Mouse (Mus musculus) small intestine, adult 2 months (tissue): Measurements from ENCODE around the gene Sema4b. TPM values are rescaled to one million over a fixed set of nuclear protein-coding genes. Genes with fewer than 3 reads are reported as not detected.

ENCODE experiments used
- H3K27ac ChIP-seq: fragments of 200-500 bp; 2 replicates; pipeline ENCODE4 v1.5.1; 2012; ENCODE audit warnings: low read depth, low read length, control low read depth, inconsistent platforms; ENCODE audit not compliant: insufficient read depth
- H3K27me3 ChIP-seq: fragments of 200-500 bp; 2 replicates; pipeline ENCODE4 v1.6.1; 2012; ENCODE audit warnings: mild to moderate bottlenecking, moderate library complexity, low read length, inconsistent platforms; ENCODE audit not compliant: control insufficient read depth, insufficient read depth
- H3K36me3 ChIP-seq: fragments of 200-500 bp; 2 replicates; pipeline ENCODE4 v1.6.1; 2012; ENCODE audit warnings: mild to moderate bottlenecking, low read length, control low read depth, inconsistent platforms; ENCODE audit not compliant: control insufficient read depth, insufficient read depth
- H3K4me1 ChIP-seq: fragments of 200-500 bp; 2 replicates; pipeline ENCODE4 v1.6.1; 2012; ENCODE audit warnings: low read length, inconsistent platforms, mixed read lengths; ENCODE audit not compliant: control insufficient read depth, insufficient read depth, insufficient read length
- H3K4me3 ChIP-seq: fragments of 200-500 bp; 2 replicates; pipeline ENCODE4 v1.5.1; 2012; ENCODE audit warnings: low read depth, mild to moderate bottlenecking, control low read depth, inconsistent platforms, low read length, moderate library complexity
- CTCF ChIP-seq: fragments of 200-500 bp; IDR thresholded peaks from 2 replicates; pipeline ENCODE4 v1.5.1; 2012; ENCODE audit warnings: low read depth, mild to moderate bottlenecking, control low read depth, inconsistent platforms, low read length, moderate library complexity, mixed read lengths; ENCODE audit not compliant: insufficient replicate concordance, insufficient read length; ENCODE audit errors: extremely low read depth
- POLR2A ChIP-seq: fragments of 200-500 bp; IDR thresholded peaks from 2 replicates; pipeline ENCODE4 v1.6.1; 2012; ENCODE audit warnings: low read depth, mild to moderate bottlenecking, control low read depth, inconsistent platforms, low read length, moderate library complexity
- WGBS: fragments of 180-500 bp; shearing (Covaris S2); methylation state at CpG from one replicate; pipeline ENCODE4 v1.1.7; 2018; 5-methylcytosine and 5-hydroxymethylcytosine counted together
- polyA plus RNA-seq: library from polyadenylated mRNA; depleted of rRNA; stranded (reverse); fragments of >200 nt; gene quantifications from 2 replicates; pipeline ENCODE4 v1.2.3, GENCODE M21; 2012; rRNA removed

The Sema4b gene
- polyA plus RNA-seq = 47.9 and 84.4 TPM in 2 replicates

DNA sequence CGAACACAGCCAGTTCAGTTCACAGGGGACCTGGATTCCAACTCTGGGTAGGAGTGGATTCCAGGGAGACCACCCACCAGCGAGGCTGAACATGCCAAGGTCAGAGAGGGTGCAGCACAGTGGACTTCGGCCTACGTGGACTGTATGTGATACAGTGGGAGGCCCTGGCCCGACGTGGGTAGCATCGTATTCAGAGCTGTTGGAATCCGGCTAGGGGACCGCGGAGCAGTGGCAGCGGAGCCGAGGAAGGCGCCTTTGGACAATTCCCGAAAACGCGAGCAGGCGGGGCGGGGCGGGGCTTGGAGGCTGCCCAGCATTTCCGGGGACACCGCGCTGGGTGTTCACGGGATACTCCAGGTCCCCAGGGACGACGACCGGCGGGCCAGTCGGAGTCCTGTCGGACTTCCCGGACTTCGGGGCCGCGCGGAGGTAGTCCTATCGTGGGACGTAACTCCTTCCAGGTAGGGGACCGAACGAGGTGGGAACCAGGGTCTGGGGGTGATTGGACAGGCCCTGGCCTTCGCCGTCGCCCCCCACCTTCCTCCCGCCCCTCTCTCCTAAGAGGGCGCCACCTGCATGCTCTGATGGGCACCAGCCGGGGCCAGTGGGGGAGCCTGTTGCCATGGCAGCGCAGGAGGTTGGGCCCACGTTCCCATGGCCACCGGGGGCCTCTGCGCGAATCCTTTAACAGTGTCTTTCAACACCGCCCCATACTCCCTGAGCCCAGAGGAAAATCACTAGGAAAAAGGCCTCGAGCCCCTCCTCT, at the start of gene Sema4b:
Gene Sema4b, plus strand, starts transcription at position 311 of the 766 bp plus-strand sequence.
- Histone ChIP-seq H3K27me3 (no peaks in the 10 kb centered on the region), H3K27ac (peak within 1 kb of the TSS; percentile 100), H3K36me3 (peaks cover 2% of the 10 kb centered on the region; the same call in 1 of the 2 replicates), H3K4me1 (peaks cover 36% of the 10 kb centered on the region), H3K4me3 (peak within 1 kb of the TSS; percentile 84)
- TF ChIP-seq CTCF (no peak), POLR2A (peak; percentile 69)
- 2% methylated on average over 51 of the region's 51 CpGs for WGBS

DNA sequence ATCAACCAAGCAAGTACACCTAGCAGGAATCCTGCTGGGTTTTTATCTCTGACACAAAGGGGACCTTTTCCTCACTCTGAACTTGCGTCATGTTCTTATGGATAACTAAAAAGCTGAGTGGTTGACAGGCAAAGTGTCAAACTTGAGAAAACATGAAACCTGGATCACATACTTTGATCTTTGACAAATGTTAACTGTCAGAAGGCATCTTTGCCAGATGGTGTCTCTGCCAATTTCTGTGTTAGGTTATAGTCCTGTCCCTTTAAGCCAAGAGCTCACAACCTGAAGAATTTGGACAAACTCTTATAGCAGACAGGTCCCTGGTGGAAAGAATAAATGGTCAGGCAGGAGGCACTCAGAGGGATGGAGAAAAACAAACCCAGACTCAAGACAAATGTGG, 48.3 kb upstream of the Sema4b start:
- Histone ChIP-seq H3K4me1 (peaks cover 11% of the 10 kb centered on the region; the same call in 1 of the 2 replicates), H3K36me3 (no peaks in the 10 kb centered on the region), H3K4me3 (no peak overlapping the region), H3K27ac (no peak overlapping the region), H3K27me3 (no peaks in the 10 kb centered on the region)
- 92% methylated on average over 1 of the region's 1 CpGs for WGBS
- TF ChIP-seq CTCF (no peak), POLR2A (no peak)

DNA sequence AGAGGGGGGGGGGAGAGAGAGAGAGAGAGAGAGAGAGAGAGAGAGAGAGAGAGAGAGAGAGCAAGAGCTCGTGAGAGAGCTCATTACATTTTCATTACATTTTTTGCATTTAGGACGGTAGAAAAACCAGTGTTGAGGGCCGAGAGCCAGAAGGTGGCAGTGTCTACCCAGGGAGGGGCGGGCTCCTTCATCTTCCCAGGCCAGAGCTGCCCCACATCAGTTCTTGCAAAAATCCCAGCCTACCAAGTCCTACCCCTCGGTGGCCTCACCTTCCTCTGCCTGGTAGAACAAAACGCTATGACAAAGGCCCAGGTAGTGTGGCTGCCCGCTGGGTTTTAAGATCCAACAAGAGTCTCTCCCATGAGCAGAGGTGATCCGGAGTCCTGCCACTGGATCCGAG, 45.8 kb upstream of the Sema4b start:
- no peak overlapping the region for H3K27ac ChIP-seq
- TF ChIP-seq CTCF (peak; percentile 88), POLR2A (no peak)
- no peaks in the 10 kb centered on the region for H3K27me3 ChIP-seq
- 21% methylated on average over 9 of the region's 9 CpGs for WGBS
- H3K4me1 ChIP-seq = peaks cover 3% of the 10 kb centered on the region; the same call in 1 of the 2 replicates
- no peaks in the 10 kb centered on the region for H3K36me3 ChIP-seq
- no peak overlapping the region for H3K4me3 ChIP-seq

DNA sequence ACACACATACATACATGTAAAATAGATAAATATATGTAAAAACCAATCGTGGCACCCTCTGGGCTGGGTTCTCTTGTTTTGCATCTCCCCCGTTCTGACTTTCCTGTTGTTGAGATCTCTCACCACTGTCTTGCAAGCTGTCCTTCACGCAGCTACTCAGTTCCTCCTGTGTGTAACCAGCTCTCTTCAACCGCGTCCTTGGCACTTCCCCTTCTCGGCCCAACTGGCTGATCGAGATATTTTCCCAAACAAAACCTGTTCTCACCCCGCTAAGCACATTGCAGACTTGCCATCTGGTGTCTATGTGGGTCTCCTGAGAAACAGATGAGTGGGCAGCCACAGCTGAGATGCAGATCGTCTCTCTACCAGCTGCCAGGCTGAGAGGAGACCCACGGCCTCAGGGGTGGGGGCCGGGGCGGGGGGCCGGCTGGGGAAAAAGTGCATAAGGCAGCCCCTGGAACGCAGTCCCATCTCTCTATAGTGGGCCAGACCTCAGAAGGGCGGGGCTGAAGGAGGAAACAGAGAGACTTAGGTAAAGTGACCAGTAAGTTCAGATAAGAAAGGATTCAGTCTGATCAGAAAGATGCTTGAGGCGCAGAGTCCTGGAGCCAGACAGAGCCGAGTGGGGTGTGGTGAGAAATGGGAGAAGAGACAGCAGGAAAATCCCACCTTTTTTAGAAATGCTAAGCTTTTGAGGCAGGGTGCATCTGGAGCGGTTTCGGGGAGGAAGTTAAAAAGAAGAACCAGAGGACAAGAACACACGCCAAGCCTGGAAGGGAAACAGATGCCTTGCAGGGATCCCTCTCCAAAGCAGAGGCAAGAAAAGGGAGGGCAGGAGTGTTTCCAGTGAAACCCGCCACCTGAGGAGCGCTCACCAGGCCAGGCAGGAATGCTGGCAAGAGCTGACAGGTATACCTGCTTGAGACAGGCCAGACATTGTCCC, 43.0 kb upstream of the Sema4b start:
- Histone ChIP-seq H3K4me1 (peaks cover 3% of the 10 kb centered on the region; the same call in 1 of the 2 replicates), H3K4me3 (peak overlapping the region; percentile 17), H3K36me3 (no peaks in the 10 kb centered on the region), H3K27ac (peak overlapping the region; percentile 43), H3K27me3 (no peaks in the 10 kb centered on the region)
- TF ChIP-seq CTCF (no peak), POLR2A (no peak)
- WGBS = 56% methylated on average over 22 of the region's 22 CpGs

DNA sequence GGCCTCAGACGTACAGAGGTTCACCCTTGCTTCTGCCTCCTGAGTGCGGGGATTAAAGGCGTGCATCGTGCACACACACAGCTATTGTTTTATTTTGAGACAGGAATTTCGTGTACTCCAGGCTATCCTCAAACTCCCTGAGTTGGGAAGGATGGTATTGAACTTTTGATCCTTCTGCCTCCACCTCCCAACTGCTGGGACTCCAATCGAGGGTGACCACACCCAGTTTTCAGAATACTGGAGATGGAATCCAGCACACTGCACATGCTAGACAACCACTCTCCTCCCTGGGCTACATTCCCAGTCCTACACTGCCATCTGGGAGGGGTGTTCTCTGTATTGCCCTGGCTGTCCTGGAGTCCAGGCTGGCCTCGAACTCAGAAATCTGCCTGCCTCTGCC, 41.9 kb upstream of the Sema4b start:
- Histone ChIP-seq H3K4me1 (peaks cover 3% of the 10 kb centered on the region; the same call in 1 of the 2 replicates), H3K4me3 (no peak overlapping the region), H3K36me3 (no peaks in the 10 kb centered on the region), H3K27me3 (no peaks in the 10 kb centered on the region), H3K27ac (0 out of 2 replicates have a peak overlapping the region, but pooled peaks have one; percentile 32)
- TF ChIP-seq POLR2A (no peak), CTCF (no peak)
- WGBS = 81% methylated on average over 7 of the region's 7 CpGs

DNA sequence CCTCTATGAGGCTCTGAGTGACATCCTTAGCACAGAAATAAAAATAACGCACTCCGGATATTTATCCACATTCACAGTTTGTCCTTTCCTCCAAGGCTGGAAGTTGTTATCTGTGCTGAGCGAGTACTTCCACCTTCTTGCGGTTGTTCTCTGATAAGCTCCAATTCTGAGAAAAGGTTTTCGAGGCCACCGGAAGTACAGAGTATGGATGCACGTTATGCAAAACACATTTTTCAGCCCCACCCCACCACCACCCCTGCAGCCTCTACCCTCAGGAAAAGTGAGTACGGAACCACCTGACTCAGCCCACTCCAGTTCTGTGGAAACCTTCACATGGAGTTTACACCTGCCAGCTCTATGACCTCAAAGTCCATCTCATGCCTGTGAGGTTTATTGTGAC, 40.6 kb upstream of the Sema4b start:
- 26% methylated on average over 8 of the region's 8 CpGs for WGBS
- H3K36me3 ChIP-seq = no peaks in the 10 kb centered on the region
- H3K4me1 ChIP-seq = peaks cover 3% of the 10 kb centered on the region; the same call in 1 of the 2 replicates
- H3K27me3 ChIP-seq = no peaks in the 10 kb centered on the region
- TF ChIP-seq CTCF (no peak), POLR2A (no peak)
- no peak overlapping the region for H3K4me3 ChIP-seq
- H3K27ac ChIP-seq = no peak overlapping the region
